Mouse (Mus musculus): ENCODE results near the gene AI413582.

AI413582 gene

DNA sequence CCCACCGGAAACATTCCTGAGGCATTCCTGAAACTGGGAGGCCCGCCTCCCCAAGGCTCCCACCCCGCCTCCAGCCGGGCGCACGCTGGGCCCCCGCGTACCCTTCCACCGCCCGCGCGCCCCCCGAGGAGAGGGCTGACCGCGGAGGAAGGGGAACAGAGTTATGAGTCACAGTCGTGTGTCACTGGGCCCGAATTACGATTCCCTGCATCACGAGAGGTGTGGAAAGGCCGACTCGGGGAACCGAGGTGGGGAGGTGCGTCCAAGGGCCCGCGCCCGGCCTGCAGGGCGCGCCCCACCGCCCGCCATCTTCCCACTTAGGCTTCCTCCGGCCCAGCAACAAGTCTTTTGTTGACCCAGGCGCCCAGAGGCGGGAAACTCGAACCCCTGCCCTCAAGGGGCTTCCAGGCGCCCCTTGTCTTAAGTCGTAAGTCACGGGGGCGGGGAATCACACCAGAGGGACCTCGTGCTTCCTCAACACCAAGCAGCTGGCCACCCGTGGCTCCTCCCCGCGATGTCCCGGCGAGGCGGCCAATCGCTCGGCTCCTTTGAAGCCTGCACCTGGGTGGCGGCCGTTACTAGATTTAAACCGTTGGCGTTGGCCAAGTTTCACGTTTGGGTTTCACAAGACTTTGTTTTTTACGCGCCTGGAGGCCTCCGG lies 9.9 kb downstream of the AI413582 start:
- DNase-seq (ENCODE audit: low spot score): peak; percentile 76

DNA sequence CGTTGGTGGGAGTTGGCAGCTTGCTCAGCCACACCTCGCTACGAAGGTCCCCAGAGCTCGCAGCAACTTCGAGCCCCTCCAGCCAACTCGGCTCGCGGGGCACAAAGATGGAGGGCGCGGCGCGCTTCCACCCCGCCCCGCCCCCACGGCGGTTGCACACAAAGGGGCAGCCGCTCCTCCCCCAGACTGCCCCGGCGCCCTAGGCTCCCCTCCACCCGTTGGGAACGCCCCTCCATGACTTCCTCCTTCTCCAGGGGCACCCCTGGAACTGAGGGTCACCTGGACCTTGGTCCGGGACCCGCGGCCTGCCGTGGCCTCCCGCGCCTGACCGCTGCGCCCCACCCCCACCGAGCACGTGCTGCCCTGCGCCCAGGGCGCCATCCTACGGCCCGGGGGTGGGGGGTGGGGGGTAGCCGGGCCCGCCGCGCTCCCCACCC lies 10.5 kb downstream of the AI413582 start:
- no peak for DNase-seq (ENCODE audit: low spot score)

DNA sequence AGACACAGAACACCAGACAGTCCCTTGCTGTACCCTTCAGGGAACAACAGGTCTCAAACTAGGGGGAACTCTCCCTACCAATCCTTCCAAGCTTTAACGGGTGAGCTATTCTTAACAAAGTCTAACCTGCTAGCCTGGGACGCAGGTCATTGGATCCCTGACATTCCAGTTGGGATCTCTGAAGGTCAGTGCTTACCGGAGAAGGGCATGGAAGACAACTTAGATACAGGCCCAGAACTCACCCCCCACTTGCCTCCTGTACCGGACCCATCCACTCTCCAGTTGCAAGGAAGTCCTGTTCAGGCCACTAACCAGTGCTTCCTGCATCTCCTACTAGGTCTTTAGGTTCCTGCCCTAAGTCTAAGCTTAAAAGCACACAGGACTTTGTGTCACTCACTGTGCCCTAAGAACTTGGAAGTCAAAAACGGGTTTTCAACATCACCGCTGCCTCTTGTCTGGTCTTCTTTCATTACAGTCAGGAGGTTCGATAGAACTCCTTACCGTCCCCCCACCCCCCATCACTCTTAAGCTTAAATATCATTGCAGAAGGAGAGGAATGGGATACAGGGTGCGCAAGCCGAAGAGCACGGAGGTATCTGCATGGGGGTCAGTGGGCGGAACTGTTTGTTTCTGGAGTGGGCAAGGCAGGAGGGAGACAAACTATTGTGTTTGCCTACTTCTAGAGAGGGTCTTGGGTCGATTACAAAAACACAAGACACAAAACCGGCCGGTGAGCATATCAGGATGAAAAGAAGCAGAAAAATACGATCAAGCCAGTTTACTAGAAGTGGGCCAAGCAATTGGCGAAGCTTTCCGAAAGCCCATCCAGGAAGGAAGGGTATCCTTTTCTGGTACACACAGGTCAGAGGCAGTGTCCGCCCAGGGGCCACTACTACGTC lies 11.2 kb downstream of the AI413582 start:
- no peak for DNase-seq (ENCODE audit: low spot score)

- no peak for DNase-seq (ENCODE audit: low spot score)
Measured at GRCm38 (mm10) chr17:27552215-27553201, 13.0 kb downstream of the AI413582 start.

DNA sequence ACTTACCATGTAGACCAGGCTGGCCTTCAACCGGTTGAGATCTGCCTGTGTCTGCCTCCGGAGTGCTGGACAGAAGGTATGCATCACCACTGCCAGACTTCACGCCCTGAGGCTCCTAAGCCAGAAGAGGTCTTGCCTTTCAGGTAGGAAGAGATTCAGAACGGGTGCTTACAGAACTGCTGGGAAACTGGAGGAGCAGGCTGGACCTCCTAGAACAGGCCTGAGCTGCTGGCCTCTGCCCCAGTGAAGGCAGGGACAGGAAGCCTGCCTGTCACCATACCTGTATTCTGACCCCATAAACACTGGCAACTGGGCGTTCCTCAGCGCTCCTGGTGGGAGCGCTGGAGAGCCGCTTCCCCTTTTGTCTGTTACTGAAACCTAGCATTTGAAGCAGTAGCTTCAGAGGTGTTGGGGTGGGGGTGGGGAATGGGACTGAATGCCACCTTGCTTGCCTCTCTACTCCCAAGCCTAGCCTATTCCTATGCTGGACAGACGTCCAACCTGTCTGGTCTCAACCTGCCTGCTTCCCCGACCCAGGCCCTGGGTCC lies 14.1 kb downstream of the AI413582 start:
- DNase-seq (ENCODE audit: low spot score): peak; percentile 73

GRCm38 (mm10) chr17:27549234-27549633 lies 16.3 kb downstream of the AI413582 start:
- no peak for DNase-seq (ENCODE audit: low spot score)

GRCm38 (mm10) chr17:27547253-27547868 lies 18.2 kb downstream of the AI413582 start:
- peak; percentile 78 for DNase-seq (ENCODE audit: low spot score)

DNA sequence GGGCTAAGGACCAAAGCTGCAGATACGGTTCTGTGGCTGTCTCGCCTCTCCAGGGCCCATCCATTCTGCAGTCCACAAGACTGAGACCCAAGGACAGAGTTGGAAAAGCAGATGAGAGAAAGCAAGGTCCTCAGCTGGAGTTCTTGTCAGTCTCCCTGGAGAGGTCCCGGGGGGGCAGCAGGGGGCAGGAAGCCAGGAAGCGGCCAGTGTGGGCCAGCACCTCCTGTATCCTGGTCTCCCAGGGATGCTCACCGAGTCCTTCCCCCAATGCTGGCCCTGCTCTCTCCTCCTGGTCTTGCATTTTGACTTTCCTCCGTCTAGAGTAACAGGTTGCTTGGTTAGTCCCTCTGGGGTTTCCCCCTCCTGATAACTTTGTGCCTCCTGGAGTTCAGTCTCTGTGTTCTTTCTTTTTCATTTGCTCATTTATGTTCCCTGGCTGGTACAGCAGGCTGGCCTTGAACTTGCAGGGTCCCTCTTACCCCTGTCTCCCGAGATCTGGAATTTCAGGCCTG lies 18.9 kb downstream of the AI413582 start:
- no peak for DNase-seq (ENCODE audit: low spot score)

GRCm38 (mm10) chr17:27545991-27546390 lies 19.6 kb downstream of the AI413582 start:
- DNase-seq (ENCODE audit: low spot score): no peak

DNA sequence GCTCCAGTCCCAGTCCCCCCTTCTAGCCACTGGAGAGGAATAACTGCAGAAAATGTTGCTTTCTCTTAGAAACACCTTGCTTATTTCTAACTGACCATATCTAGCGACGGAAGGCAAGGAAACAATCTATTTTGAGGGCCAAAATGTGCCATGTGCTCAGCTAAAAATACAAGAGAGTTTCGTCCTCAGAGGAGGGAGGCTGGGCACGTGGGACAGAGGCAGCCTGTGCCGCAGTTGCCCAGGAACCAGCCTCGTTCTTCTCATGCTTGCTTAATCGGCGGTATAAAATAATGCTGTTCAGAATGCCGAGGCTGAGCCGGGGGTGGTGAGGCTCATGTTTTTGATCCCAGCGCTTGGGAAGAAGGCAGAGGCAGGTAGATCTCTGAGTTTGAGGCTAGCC lies 21.0 kb downstream of the AI413582 start:
- no peak for DNase-seq (ENCODE audit: low spot score)

GRCm38 (mm10) chr17:27541984-27542383 lies 23.6 kb downstream of the AI413582 start:
- no peak for DNase-seq (ENCODE audit: low spot score)

DNA sequence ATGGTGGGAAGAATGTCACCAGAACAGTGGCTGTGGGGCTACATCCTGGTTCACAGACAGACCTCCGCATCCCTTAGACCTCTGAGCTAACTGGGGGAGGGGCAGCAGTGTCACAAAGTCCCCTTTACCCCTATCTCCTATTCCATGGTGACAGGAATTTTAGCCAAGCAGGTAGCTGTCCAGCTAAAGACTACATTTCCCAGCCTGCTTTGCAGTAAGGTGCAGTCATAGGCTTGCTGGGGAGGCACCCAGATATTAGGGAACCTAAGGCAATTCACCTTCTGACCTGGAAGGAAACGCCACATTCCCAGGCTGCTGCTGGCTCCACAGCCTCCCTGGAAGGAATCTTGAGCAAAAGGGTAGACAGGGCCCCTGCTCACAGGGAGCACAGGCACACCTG lies 24.3 kb downstream of the AI413582 start:
- no peak for DNase-seq (ENCODE audit: low spot score)

DNA sequence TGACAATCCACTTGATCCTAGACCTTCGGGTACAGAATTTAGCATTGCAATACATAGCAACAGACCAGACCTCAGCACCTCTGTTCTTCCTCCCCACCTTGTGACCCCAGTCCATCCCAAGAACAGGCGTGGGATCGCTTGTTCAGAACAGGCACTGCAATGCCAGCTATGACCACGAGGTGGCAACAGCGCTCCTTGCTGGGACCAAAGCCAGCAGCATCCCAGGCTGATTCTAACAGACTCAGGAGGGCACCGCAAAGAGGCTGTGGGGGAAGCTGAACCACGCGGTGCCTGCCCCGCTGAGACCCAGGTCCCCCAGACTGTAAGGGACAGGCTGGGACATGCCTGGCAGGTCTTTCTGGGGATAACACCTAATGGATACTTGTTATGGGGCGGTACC lies 30.8 kb downstream of the AI413582 start:
- DNase-seq (ENCODE audit: low spot score): peak; percentile 87

DNA sequence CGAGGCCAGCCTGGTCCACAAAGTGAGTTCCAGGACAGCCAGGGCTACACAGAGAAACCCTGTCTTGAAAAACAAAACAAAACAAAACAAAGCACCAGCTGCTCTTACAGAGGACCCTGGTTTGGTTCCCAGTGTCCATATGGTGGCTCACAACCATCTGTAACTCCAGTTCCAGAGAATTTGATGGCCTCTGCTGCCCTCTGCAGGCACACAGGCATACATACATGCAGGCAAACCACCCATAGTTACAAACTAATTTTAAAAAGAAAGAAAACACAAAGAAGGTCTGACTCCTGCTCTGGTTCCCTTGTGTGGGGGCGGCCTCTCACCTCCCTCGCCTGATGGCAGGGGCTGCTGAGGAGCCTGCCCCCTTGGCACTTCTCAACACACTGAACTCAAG lies 32.2 kb downstream of the AI413582 start:
- no peak for DNase-seq (ENCODE audit: low spot score)

DNA sequence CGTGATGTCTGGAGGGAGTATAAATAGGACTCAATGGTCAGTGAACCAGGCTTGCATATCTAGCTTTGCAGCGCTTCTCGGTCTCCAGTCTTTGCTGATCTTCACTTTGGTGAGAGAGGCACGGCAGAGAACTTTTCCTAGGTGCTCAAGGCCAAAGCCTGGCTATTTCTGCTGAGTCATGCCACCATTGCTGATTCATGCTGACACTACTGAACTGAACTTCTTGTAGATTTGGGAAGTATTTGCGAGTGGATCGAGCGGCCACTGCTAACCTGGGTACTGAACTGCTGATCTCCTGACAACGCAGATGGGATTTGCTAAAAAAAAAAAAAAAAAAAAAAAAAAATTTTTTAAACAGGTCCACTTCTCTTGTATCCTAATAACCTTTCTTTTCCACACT lies 33.5 kb downstream of the AI413582 start:
- DNase-seq (ENCODE audit: low spot score): no peak

DNA sequence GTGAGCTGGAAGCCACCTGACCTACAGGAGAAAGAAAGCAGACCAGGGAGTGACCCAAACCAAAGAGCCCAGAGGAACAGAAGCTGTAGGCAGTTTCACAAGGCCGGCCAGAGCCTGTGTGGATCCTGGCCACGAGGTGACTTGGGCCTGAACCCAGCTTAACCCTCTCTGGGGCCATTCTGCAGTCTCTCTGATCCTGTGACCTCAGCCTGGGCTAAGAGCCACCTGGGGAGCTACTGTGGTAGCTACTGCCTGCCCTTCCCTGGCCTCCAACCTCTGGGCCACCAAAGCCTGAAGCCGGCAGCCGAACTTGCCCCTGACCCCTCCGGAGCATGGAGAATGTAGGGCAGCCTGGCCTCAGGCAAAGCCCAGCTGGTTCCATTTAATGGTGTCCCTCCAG lies 36.8 kb downstream of the AI413582 start:
- no peak for DNase-seq (ENCODE audit: low spot score)

DNA sequence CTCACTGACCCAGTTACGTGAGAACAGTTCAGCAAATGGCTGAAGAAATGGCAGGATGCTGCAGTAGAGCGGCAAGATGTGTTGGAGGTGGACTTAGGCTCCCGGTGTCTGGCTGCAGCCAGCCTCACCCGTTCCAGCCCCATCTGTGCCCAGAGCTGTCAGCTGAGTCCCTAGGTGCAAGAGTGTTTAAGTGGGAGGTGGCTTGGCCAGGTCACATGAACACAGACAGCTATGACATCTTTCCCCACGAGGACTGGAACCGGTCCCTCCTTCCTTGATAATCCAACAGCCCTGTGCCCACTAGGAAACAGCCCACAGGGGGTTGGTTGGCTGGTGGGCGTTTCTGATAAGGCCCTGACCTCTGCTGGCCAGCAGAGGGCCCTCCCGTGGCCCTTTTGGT lies 37.5 kb downstream of the AI413582 start:
- DNase-seq (ENCODE audit: low spot score): no peak

- DNase-seq (ENCODE audit: low spot score): no peak
Measured at GRCm38 (mm10) chr17:27527188-27527587, 38.4 kb downstream of the AI413582 start.

DNA sequence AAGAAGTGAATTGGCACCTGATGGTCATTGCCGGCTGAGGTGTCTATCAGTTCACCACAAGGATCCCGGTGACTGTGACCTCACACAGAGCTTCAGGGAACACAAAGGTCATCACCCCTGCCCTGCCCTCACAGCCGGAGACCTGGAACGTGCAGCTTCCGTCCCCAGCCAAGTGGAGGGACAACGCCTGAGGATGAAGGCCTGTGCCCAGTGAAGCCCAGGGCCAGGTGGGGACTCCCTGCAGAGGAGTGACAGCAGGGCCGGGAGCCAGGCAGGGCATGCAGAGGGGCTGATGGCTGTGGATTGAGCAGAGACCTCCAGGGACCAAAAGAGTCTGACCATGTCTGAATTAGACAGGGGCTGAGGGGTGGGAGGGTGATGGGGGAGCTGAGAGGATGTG lies 42.4 kb downstream of the AI413582 start:
- no peak for DNase-seq (ENCODE audit: low spot score)

DNA sequence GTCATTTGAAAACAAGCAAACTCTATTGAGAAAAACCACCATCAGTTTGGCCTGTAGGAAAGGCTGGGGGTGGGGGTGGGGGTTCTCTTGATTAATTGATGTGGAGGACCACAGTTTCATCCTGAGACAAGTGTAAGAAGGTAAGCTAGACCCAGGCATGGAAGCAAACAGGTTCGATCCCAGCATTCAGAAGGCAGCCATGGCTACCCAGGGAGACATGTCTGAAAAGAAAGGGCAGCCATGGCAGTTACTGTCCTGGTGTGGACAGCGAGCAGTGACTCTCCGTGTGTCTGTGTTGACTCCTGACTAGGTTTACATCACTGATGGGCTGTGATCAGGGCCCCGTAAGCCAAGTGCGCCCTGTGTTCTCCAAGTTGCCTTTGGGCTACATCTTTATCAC lies 44.3 kb downstream of the AI413582 start, which contains the start of gene Grm4:
Gene Grm4, minus strand, starts transcription at position 101 of the 400 bp plus-strand sequence.
- no peak for DNase-seq (ENCODE audit: low spot score)

DNA sequence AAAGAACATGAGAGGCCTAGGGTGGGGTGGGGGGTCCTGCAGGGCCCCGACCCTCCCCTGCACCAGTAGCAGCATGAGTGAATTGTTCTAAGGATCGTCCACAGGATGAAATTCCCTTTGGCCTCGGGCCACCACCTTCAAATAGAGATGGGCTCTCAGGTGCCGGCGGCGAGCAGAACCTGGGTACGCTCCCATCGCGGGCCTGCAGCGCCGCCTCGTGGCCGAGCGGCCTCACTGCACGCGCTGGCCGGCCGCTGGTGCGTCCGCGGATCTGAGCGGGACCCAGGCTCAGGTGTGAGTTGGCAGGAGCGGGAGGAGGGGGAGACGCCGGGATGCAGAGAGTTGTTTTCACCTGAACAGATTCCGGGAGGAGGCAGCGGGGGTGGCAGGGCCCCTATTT lies 45.0 kb downstream of the AI413582 start:
- DNase-seq (ENCODE audit: low spot score): peak; percentile 42

All from urinary bladder, postnatal 14 days (tissue).